Mouse (Mus musculus) hindbrain, embryonic 11.5 days (tissue): ENCODE measurements around the gene Tmem88. TPM values are rescaled to one million over a fixed set of nuclear protein-coding genes. Genes with fewer than 3 reads are reported as not detected.

ENCODE experiments used
- ATAC-seq: fragments of 200-750 bp; cut with Nextera tagmentation; 2 replicates; pipeline ENCODE4 v1.8.0; 2017; ENCODE audit warnings: mild to moderate bottlenecking, moderate TSS enrichment, moderate library complexity; ENCODE audit not compliant: low FRiP score
- DNase-seq: peaks from one replicate; pipeline ENCODE4 v3.0.0-alpha.2; 2015; ENCODE audit warnings: low spot score
- H3K27ac ChIP-seq: fragments of 300-500 bp; sonication (generic); 2 replicates; pipeline ENCODE4 v1.5.1; 2014; ENCODE audit warnings: mild to moderate bottlenecking, low read depth, low read length
- H3K27me3 ChIP-seq: fragments of 300-500 bp; sonication (generic); 2 replicates; pipeline ENCODE4 v1.6.1; 2014; ENCODE audit warnings: mild to moderate bottlenecking, low read length, moderate library complexity, mixed read lengths; ENCODE audit not compliant: control insufficient read depth, insufficient read depth
- H3K36me3 ChIP-seq: fragments of 300-500 bp; sonication (generic); 2 replicates; pipeline ENCODE4 v1.6.1; 2014; ENCODE audit warnings: mild to moderate bottlenecking, low read length, moderate library complexity, mixed read lengths; ENCODE audit not compliant: control insufficient read depth, insufficient read depth
- H3K4me1 ChIP-seq: fragments of 300-500 bp; sonication (generic); replicated peaks from 2 replicates; pipeline ENCODE4 v1.6.1; 2014; ENCODE audit warnings: low read length, mixed read lengths; ENCODE audit not compliant: control insufficient read depth, insufficient read depth
- H3K4me2 ChIP-seq: fragments of 300-500 bp; sonication (generic); replicated peaks from 2 replicates; pipeline ENCODE4 v1.6.1; 2014; ENCODE audit warnings: mild to moderate bottlenecking, low read depth, low read length
- H3K4me3 ChIP-seq: fragments of 300-500 bp; sonication (generic); 2 replicates; pipeline ENCODE4 v1.5.1; 2014; ENCODE audit warnings: low read depth, low read length
- H3K9ac ChIP-seq: fragments of 300-500 bp; sonication (generic); 2 replicates; pipeline ENCODE4 v1.6.1; 2014; ENCODE audit warnings: low read depth, low read length
- H3K9me3 ChIP-seq: fragments of 300-500 bp; sonication (generic); 2 replicates; pipeline ENCODE4 v1.6.1; 2016; ENCODE audit warnings: low read length; ENCODE audit not compliant: control insufficient read depth
- WGBS: fragments of 180-500 bp; shearing (Covaris S2); extraction: QIAGEN DNeasy Blood & Tissue Kit; methylation state at CpG from one replicate; pipeline ENCODE4 v1.1.7; 2014; 5-methylcytosine and 5-hydroxymethylcytosine counted together
- polyA plus RNA-seq: library from polyadenylated mRNA; unstranded; fragments of >200 nt; fragmentation: Nextera tagmentation; extraction: Ambion mirVana; gene quantifications from 2 replicates; pipeline ENCODE4 v1.2.1, GENCODE M21; 2014

Tmem88 gene
- polyA plus RNA-seq, 1 experiment from 2014 or later, result 17.1 TPM

- Histone ChIP-seq H3K27me3 (peaks cover 17% of the 10 kb centered on the region), H3K4me2 (peak overlapping the region; percentile 99), H3K4me1 (peaks cover 13% of the 10 kb centered on the region), H3K36me3 (no peaks in the 10 kb centered on the region), H3K4me3 (peak overlapping the region; percentile 80), H3K27ac (peak overlapping the region; percentile 100), H3K9me3 (no peaks in the 10 kb centered on the region), H3K9ac (peak overlapping the region; percentile 67)
- peak; percentile 97 for DNase-seq
- under 1% methylated on average over 45 of the region's 45 CpGs for WGBS
- peak; percentile 86 for ATAC-seq
Observed at GRCm38 (mm10) chr11:69418481-69419442, 20.7 kb upstream of the Tmem88 start.

GRCm38 (mm10) chr11:69417449-69418384, 19.7 kb upstream of the Tmem88 start:
- H3K27me3 ChIP-seq, result peaks cover 17% of the 10 kb centered on the region
- H3K36me3 ChIP-seq, result no peaks in the 10 kb centered on the region
- H3K4me2 ChIP-seq, result peak overlapping the region; percentile 99
- H3K9ac ChIP-seq, result peak overlapping the region; percentile 67
- H3K4me1 ChIP-seq, result peaks cover 17% of the 10 kb centered on the region
- peak overlapping the region; percentile 100 for H3K27ac ChIP-seq
- WGBS, result under 1% methylated on average over 39 of the region's 39 CpGs
- no peaks in the 10 kb centered on the region for H3K9me3 ChIP-seq
- DNase-seq, result peak; percentile 94
- H3K4me3 ChIP-seq, result peak overlapping the region; percentile 80
- ATAC-seq, result peak; percentile 57

GRCm38 (mm10) chr11:69416921-69417448, 19.0 kb upstream of the Tmem88 start:
- WGBS, result 1% methylated on average over 8 of the region's 8 CpGs
- ATAC-seq, result no peak
- peak overlapping the region; percentile 99 for H3K4me2 ChIP-seq
- peaks cover 25% of the 10 kb centered on the region for H3K4me1 ChIP-seq
- no peak for DNase-seq
- peak overlapping the region; percentile 4; the same call in 1 of the 2 replicates for H3K9ac ChIP-seq
- H3K36me3 ChIP-seq, result no peaks in the 10 kb centered on the region
- peaks cover 11% of the 10 kb centered on the region for H3K27me3 ChIP-seq
- H3K9me3 ChIP-seq, result no peaks in the 10 kb centered on the region
- peak overlapping the region; percentile 80 for H3K4me3 ChIP-seq
- H3K27ac ChIP-seq, result peak overlapping the region; percentile 100

- Histone ChIP-seq H3K4me1 (peaks cover 27% of the 10 kb centered on the region), H3K9ac (peak overlapping the region; percentile 4), H3K27ac (peak overlapping the region; percentile 100), H3K4me3 (peak overlapping the region; percentile 80), H3K4me2 (peak overlapping the region; percentile 99), H3K9me3 (no peaks in the 10 kb centered on the region), H3K36me3 (no peaks in the 10 kb centered on the region), H3K27me3 (peaks cover 8% of the 10 kb centered on the region)
- peak; percentile 8 for DNase-seq
- WGBS, result under 1% methylated on average over 4 of the region's 4 CpGs
- no peak for ATAC-seq
Observed at GRCm38 (mm10) chr11:69416509-69416908, 18.5 kb upstream of the Tmem88 start.

DNA sequence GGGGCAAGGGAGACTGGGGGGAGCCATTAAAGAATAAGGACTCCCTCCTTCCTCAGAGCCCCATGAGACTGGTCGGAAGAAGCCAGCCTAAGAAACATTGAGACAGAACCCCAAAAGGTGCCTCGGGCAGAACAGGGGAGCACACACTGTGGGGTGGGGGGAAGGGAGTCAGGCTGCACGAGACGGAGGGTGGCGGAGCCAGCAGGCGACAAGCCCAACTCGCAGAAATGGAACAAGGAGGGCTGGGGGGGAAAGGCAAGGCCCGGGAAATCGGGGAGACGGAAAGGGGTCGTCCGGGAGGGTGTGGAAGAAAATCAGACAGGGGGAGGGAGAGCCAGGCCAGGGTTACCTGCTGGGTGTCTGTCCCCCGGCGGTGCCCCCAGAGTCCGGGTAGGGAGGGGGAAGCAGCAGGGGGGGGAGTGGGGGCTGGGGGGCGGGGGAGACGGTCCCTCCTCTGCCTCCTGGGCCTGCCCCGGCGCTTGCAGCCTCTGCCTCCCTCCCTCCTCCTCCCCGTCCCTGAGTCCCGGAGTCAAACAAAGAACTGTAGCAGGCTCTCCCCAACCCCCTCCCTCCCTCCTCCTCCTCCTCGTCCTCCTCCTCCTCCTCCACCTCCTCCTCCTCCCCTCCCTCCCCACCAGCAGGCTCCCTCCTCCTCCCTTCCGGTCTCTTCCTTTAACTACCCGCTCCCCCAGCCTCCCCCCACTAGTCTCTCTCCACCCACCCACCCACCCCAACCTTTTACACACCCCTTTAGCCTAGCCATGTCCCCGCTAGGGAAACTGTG, 17.8 kb upstream of the Tmem88 start:
- Histone ChIP-seq H3K36me3 (no peaks in the 10 kb centered on the region), H3K4me3 (peak overlapping the region; percentile 80), H3K4me1 (peaks cover 27% of the 10 kb centered on the region), H3K9ac (peak overlapping the region; percentile 99), H3K4me2 (peak overlapping the region; percentile 99), H3K9me3 (no peaks in the 10 kb centered on the region), H3K27me3 (peaks cover 2% of the 10 kb centered on the region), H3K27ac (peak overlapping the region; percentile 100)
- WGBS, result under 1% methylated on average over 15 of the region's 25 CpGs
- ATAC-seq, result no peak
- DNase-seq, result peak; percentile 82

DNA sequence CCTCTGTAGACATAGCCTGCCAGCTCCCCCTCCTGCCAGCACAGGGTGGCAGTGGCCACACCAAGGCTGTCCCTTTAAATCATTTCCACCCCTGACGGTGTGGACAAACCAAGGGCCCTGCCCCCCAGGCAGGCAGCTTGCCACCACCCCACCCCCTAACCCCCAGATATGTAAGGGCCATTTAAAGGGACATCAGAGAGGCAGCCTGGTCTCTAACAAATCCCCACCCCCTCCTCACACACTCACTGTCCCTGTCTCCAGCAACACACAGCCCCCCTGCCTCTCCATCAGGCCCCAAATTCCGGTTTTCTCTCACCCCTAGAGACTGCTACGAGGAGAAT, 17.3 kb upstream of the Tmem88 start:
- Histone ChIP-seq H3K9ac (peak overlapping the region; percentile 99), H3K36me3 (no peaks in the 10 kb centered on the region), H3K27ac (peak overlapping the region; percentile 100), H3K27me3 (no peaks in the 10 kb centered on the region), H3K9me3 (no peaks in the 10 kb centered on the region), H3K4me1 (peaks cover 23% of the 10 kb centered on the region), H3K4me3 (peak overlapping the region; percentile 80), H3K4me2 (peak overlapping the region; percentile 99)
- DNase-seq (peak; percentile 64), ATAC-seq (no peak)
- 0% methylated on average over 3 of the region's 3 CpGs for WGBS

DNA sequence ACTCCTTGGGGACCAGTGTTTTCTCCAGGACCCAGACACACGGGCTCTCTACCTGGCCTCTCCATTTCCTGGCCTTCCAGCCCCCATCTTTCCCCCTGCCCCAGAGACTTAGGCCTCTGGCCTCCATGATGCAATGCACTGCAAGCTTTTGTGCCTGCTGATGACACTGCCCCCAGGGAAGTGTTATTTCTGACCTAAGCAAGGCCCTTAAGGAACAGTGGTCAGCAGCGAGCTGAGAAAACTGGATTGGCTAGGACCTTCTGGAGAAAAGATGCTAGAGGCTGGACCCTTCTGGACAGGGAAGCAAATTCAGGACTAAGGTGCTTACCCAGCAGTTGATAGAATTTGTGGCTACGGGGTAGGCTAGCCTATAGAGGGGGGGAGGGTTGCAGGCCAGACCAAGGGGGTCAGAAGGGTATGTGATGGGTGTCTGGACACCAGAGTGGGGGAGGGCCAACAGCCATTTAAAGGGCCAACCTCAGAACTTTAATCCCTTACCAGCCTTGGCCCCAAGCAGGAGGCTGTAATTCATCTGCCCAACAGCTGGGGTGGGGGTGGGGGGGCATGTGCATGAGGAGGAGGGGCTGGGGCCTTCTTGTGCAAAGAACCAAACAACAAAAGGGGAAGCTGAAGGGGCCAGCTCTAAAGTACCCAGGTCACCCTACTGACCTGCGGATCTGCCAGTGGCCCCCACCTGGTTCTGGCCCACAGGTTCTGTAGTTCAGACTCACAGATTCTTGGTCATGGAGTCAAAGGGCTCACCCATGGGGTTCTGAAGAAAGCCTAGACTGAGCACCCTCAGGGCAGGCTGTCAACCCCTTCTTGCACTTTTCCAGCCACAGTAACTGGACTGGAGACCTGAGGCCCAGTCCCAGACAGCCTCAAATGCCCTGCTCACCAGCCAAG, 16.6 kb upstream of the Tmem88 start:
- Histone ChIP-seq H3K27ac (peak overlapping the region; percentile 100), H3K9ac (peak overlapping the region; percentile 99), H3K4me3 (peak overlapping the region; percentile 80), H3K4me1 (peaks cover 23% of the 10 kb centered on the region), H3K27me3 (no peaks in the 10 kb centered on the region), H3K36me3 (no peaks in the 10 kb centered on the region), H3K9me3 (no peaks in the 10 kb centered on the region), H3K4me2 (peak overlapping the region; percentile 99)
- WGBS, result 4% methylated on average over 4 of the region's 4 CpGs
- DNase-seq, result peak; percentile 39
- no peak for ATAC-seq
